Mouse (Mus musculus) yolk sac, embryonic 10.5 days (tissue): ENCODE results near the gene Tmem121.
"Not testable (repeated sequence)": the region's sequence is repeated elsewhere in the genome, so short reads cannot be mapped to it uniquely, and the experiment has no call there.

ENCODE experiments used
- DNase-seq: peaks from one replicate; pipeline ENCODE4 v3.0.0-alpha.2; 2017; ENCODE audit warnings: low spot score

Gene Tmem121

DNA sequence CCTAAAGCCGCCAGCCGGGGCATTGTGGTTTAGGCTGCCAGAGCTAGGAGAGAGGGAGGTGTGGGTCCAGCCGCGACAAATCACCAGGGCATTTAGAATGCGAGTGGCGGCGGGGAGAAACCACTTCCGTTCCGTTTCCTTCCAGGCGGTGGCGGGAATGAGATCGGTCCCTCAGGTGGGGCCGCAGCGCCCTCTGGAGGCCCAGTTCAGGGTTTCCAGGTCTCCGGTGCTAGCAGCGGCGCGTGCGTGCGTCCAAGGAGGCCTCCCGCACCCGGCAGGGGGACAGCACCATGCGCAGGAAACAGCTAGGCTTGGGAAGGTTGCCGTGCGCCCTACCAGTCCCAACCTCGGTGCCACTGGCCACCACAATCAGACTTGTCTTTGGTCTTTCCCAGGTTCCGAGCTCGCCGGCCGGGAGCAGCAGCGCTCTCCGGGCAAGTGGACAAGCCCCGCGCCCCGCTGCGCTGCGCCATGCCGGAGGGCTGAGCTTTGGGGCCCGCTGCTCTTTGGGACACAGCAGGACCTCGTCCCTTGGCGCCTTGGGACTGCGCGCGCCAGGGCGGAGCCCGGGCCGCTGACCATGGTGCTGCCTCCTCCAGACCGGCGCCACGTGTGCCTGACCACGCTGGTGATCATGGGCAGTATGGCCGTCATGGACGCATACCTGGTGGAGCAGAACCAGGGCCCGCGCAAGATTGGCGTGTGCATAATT, 2.0 kb downstream of the Tmem121 start:
- peak; percentile 73 for DNase-seq

DNA sequence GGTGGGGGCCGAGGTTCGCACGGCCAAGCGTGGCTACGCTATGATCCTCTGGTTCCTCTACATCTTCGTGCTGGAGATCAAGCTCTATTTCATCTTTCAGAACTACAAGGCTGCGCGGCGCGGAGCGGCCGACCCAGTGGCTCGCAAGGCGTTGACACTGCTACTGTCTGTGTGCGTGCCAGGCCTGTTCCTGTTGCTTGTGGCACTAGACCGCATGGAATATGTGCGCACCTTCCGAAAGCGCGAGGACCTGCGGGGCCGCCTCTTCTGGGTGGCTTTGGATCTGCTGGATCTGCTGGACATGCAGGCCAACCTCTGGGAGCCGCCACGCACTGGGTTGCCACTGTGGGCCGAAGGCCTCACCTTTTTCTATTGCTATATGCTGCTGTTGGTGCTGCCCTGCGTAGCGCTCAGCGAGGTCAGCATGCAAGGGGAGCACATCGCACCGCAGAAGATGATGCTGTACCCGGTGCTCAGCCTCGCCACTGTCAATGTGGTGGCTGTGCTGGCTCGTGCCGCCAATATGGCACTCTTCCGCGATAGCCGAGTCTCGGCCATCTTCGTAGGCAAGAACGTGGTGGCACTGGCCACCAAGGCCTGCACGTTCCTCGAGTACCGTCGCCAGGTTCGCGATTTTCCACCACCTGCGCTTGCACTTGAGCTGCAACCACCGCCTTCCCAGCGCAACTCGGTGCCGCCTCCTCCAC, 2.8 kb downstream of the Tmem121 start:
- no peak for DNase-seq

DNA sequence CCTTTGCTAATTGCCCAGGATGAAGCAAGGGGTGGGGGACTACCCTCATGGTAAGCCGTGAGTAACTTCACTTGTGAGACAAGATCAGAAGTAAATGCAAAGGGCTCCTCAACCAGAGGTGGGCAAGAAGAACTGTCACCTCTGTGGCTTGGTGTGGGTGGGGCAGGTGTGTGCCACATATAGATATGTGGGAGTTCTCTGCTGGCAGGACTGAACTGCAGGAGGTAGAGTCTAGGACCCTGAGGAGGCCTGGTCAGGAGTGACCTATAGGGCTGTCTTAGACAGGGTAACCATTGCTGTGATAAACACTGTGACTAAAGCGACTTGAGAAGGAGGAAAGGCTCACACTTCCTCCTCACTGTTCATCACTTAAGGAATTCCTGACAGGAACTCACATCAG, 7.7 kb downstream of the Tmem121 start:
- no peak for DNase-seq

DNA sequence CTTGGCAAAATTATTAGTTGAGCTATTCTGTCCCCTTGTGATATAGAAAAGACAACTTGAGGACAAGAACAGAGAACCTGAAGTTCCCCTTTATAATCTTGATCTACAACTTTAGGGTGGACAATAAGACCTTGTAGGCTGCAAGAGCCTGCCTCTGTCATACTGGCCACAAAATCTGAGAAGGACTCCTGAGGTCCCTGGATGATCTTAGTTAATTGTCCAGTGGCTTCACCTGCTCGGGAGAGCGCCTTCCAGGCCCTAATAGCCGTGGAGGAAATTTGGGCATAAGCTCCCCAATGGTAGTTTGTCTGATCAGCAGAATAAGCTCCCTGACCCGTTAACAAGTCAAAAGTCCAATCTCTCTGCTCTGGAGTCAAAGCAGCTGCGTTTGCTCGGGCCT, 13.4 kb downstream of the Tmem121 start:
- DNase-seq, result not testable (repeated sequence)

DNA sequence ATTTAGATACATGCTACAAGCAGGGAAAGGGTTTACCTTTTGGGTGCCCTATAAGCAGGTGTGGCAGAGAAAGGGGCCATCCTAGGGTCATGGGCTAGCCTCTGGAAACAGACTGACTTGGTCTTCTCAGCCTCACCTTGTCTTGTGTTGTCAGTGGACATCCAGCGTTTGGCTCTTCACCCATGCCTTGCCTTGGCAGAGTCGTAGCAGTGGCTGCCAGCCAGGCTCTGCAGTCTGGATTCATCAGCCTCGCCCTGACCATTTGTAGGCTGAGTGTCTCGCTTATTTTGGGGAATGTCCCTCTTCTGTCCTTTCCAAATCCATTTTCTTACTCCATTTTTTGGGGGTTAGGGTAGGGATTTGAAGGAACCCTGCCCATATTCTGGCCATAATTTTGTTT, 15.6 kb downstream of the Tmem121 start:
- DNase-seq, result no peak

DNA sequence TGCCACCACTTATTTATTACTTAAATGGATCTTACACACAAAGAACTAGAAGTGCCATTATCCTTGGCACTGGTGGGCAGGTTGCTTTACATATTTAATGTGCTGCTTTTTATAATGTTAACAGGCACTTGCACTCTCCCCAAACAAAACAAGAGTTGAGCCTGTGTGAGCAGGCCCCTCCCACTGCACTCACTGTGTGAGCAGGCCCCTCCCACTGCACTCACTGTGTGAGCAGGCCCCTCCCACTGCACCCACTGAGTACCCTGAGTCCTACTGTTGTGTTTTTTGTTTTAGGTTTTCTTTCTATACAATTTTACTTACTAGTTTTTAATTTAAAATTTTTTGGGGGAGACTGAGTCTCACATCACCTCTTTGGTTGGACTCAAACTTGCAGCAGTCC, 16.3 kb downstream of the Tmem121 start:
- DNase-seq, result no peak

DNA sequence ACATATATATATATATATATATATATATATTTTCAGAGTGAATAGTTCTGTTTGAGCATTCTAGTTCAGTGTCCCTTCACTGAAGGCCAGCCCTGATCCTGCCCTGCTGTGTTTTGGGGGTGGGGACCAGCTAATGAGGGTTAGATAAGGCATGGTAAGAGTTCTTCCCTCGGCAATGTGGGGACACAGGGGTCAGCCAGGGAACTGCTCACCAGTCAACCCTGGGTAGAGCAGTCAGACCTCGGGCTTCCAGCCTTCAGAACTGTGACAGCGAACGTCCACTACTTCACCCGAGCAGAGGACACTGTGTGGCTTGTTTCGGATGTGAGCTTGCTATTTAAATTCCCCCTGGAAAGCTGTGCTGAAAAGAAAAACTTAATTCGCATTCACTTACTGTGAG, 17.8 kb downstream of the Tmem121 start:
- no peak for DNase-seq

DNA sequence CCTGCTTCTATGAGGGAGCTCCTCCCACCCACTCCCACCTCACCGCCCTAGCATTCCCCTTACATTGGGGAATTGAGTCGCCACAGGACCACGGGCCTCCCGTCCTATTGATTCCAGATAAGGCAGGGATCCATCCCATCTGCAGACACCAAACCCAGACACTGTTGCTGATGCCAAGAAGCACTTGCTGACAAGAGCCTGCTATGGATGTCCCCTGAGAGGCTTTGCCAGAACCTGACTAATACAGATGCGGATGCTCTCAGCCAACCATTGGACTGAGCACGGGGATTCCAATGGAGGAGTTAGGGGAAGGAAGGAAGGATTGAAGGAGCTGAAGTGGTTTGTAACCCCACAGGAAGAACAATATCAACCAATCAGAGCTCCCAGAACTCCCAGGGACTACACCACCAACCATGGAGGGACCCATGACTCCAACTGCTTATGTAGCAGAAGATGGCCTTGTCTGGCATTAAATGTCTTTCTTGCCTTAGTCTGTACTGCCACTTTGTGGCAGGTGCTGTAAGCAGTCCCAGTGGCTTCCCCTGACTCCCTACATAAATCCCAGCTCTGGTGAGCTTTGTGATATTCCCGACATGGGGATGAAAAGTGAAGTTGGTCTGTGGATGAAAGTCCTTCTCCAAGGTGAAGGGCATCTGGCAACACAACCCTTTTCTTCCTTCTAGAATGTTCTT, 19.7 kb downstream of the Tmem121 start:
- DNase-seq, result no peak

DNA sequence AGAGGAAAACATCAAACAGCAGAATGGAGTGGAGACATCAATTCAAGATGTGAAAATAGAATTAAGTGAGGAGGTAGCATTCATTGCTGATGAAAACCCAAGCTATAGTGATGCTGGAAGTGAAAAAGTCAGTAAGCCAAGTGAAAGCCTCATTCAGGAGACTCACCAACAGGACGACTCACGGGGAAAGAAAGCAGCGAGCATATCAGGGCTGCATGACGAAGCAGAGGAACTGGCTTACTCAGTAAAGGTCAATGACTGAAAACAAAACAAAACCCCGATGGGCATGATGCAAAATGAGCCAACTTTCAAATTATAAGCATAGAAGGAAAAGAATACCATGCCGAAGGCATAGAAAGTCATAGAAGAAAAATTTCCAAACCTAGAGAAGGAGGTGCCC, 22.0 kb downstream of the Tmem121 start:
- no peak for DNase-seq

DNA sequence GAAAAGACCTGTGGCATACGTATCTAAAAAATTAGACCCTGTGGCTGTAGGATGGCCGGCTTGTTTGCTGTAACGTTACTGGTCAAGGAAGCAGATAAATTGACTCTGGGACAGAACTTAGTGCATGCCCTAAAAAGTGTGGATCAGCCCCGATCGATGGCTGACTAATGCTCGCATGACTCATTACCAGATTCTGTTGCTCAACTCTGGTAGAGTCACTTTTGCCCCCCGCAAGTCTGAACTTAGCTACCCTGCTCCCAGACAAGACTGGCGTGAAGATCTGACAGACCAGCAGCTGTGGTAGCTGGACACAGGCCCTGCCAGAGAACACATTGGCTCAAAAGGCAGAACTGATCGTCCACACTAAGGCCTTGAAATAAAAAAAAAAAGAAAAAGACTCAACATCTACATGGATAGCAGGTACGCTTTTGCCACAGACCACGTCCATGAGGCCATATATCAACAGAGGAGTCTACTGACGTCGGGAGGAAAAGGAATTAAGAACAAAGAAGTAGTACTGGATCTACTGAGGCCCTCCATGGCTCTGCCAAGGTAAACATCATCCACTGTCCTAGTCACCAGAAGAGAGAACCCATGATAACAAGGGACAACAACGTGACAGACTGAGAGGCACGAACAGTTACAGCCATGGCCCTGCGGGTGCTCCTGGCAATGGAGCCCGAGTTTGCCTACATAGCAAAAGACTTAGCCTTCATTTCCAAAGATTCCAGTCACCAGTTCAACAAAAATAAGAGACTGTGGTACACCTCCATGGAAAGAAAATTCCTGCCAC, 25.1 kb downstream of the Tmem121 start:
- DNase-seq, result no peak

DNA sequence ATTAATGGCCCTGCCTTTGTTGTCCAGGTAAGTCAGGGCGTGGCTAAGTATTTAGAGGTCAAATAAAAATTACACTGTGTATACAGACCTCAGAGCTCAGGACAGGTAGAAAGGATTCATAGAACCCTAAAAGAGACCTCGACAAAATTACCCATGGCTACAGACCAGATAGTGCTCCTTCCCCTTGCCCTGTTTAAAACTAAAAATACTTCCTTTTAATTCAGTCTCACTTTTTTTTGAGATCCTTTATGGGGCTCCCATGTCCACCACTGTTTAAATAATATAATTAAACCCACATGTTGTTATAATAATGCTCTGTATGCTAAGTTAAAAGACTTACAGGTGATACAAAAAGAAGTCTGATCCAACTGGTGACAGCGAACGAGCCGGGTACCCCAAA, 26.0 kb downstream of the Tmem121 start:
- DNase-seq, result no peak

DNA sequence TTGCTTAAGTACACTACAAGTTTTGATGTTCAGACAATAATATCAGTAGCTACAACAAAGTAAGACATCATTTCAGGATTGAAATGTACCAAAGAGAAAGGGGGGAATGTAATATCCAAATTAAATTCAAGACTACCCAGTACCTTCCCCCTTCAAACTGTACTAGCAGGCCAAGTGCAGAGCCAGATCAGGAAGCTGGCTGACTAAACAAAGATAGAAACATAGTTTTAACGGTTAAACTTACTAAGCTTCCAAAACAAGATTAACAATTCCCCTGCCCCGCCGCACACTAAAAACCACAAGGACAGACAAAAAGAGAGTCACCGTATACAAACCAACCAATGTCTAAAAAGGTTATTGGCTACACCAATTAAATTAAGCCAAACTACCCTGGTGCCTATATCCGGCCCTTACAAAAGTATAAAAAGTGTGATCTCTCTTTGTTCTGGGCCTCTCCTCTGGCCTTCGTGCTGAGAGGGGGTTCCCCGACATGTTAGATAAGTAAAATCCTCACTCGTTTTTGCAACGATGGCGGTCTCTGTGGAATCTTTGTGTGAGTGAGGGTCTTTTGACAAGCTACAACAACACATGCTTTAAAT, 26.7 kb downstream of the Tmem121 start:
- DNase-seq, result no peak

DNA sequence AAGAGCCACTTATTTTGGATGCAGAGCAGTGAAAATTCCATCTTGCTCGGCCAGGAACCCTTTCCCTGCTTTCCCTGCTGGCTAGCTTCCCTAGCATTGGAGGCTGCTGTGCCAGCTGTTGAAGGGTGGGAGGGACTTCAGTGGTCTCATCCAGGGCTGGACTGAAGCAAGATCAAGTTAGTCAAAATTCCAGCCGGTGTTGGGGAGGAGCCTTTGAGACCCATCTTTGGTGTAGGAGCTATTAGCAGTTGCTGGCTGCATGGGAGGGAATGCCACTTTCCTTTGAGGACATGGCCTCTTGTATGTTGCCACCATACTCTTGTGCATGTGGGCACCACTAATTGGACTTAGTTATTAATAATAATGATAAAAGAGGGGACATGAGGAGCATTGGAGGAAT, 27.5 kb downstream of the Tmem121 start:
- DNase-seq, result no peak

DNA sequence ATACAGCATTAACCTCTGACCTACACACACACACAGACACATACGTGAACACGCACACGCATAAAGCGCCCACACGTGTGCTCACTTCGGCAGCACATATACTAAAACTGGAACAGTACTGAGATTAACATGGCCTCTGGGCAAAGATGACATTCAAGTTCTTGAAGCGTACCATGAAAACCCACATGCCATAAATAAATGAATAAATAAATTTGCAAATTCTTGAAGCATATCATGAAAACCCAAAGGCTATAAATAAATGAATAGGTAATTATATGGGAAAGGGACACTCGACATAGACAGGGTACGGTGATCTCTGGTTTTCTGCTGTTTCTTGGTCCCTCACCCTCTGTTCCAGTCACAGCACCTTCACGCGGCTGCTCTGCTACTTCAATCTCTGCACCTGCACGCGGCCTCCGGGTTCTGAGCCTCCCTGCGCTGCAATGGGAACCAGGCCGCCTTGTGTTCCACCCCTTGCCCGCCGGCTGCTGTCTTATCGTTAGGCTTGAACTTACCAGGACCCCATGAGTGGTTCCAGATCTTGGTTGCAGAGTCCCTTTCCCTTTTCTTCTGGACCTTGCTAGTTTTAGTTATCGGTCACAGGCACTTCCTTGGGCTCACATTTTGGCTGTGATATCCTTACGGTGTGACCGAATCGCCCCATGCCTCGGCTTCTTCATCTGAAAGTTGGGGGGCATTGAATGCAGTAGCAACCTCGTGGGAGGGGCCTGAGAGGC, 28.5 kb downstream of the Tmem121 start:
- DNase-seq, result no peak

DNA sequence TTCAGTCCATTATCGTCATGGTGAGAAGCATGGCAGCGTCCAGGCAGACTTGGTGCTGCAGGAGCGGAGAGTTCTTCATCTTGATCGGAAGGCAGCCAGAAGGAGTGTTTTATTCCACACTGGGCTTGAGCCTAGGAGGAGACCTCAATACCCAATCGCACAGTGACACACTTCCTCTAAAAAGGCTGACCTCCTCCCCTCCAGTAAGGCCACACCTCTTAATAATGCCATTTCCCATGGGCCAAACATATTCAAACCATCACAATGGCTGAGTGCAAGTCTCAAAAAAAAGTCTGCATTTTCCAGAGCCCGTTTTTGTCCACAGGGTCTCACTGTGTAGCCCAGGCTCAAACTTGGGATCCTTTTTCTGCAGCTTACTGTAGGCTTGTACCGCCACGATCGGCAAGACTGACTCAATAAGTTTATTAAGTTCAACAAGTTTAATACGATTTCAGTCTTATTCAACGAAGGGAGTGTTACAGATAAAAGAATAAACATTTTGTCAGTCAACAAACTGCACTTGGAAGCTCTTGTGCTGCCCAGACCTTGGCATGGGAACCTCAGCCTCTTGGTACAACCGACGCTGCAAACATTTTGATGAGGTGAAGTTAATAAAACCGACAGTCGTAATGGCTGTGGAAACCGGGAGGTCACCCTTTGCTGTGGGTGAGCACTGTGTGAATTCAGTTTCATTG, 29.4 kb downstream of the Tmem121 start:
- DNase-seq, result no peak

DNA sequence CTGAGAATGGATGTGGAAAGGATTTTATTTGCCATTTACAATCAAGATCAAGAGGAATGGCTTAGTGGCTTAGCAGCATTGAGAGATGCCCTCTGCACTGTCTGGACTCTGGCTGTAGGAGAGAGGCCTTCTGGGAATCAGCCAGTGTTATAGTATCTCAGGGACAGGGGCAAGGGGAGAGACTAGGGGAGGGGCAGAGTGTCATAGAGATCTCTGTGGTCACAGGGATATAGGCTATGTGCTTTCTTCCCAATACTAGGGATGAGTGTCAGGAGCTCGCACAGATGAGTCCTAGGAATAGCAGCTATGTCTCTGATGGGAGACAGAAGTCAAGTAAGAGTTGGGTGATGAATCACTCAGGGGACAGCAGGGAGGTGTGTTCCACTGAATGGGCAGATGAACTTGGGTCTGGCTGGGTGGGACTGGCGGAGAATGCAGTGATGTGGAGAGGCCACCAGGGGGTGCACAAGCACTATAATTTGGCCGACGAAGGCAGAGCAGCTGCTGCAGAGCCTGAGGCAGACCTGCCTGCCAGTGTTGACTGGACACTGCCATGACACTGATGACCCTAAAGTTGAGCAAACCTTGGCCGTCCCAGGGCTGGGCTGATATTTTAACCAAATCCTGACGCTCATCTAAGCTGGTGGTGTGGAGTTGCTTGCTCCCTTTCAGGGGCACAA, 30.1 kb downstream of the Tmem121 start:
- peak; percentile 42 for DNase-seq

DNA sequence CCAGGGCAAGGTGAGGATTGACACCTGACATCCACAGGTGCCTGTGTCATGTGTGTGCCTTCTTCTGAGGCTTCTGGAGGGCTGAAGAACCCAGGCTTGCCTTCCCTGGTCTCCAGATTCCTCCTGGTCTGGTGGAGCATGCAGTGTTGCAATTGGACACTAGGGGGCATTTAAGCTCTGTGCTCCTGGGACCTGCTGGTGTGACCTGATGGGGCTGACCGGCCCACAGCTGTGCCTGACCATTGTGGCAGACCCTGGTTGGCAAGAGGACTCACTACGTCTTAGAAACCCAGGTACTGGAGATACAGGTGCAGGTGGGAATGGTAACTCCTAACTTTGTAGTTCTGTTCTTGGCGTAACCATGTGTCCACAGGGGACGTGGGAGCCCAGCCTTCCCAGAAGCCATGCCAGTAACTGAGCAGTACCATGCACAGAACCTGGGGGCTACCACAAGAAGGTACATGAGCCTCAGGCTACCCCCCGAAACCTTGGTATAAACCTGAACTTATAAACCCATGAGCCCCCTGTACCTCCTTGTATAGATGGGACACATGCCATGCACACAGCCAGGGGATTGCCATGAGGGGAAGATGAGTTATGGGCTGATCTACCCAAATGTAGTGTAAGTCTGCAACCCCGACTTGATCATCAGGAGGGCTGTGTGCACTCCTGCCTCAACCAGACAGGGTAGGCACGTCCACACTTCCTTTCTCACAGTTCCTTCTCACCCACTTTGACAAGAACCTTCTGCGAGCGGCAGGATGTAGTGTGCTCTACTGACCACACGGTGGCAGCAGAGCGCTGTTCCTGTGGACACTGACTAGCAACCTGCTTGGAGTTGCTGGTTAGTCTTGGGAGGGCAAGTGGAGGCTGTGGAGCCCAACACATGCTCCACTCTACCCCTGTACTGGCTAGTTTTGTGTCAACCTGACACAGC, 31.8 kb downstream of the Tmem121 start:
- peak; percentile 57 for DNase-seq

DNA sequence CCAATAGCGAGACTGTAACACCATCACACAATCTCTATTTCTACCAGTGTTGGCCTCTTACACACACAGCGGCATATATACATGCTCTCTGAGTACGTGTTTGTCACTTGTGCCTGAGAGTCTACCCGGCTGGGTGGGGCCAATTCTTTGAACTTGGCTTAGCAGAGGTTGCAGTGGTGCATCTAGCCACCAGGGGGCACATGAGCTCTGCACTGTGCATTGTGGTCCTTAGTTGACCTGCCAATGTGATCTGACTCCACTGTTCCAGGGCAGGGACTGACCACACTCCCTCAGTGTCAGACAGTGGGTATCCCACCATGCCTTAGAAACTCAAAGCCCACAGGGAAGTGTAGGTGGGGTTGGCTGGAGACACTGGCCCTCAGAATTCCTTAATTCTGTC, 34.1 kb downstream of the Tmem121 start:
- peak; percentile 20 for DNase-seq

DNA sequence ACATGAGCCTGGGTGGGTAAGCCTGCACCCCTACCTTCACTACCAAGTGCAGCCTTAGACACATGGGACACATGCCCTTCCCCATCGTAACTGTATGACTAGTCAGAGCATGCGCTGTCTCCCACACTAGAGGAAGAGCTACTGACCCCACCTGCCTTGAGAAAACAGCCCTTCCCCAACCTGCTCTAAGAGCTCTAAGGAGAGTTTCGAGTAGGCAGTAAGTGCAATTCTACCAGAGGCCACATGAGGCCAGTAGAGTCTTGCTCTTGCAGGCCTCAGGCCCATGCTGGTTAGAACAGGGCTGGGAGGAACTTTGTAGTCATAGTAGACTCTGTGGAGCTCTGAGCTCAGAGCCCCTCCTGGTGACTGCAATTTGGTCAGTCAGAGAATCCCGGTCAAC, 34.7 kb downstream of the Tmem121 start:
- DNase-seq, result peak; percentile 37
